Mouse (Mus musculus) urinary bladder, postnatal 25 days (tissue): ENCODE data around the gene St3gal2.
A peak's percentile ranks its signal among the peaks of the same experiment; 100 is the strongest.
"Not testable (repeated sequence)": the region's sequence is repeated elsewhere in the genome, so short reads cannot be mapped to it uniquely, and the experiment has no call there.

Experiments used
- DNase-seq: peaks from one replicate; pipeline ENCODE4 v3.0.0; 2022; ENCODE audit warnings: low spot score

Gene St3gal2

GRCm38 (mm10) chr8:110911576-110912570 lies 7.8 kb upstream of the St3gal2 start:
- DNase-seq, result no peak

- peak; percentile 61 for DNase-seq
Observed at GRCm38 (mm10) chr8:110917415-110917814, 2.3 kb upstream of the St3gal2 start.

- DNase-seq, result no peak
Observed at GRCm38 (mm10) chr8:110918027-110918426, 1.7 kb upstream of the St3gal2 start.

- no peak for DNase-seq
Observed at GRCm38 (mm10) chr8:110918460-110918859, 1.3 kb upstream of the St3gal2 start.

GRCm38 (mm10) chr8:110920032-110920772 lies 480 bp downstream of the St3gal2 start:
- no peak for DNase-seq

GRCm38 (mm10) chr8:110920773-110921277 lies 1.1 kb downstream of the St3gal2 start:
- DNase-seq, result no peak

GRCm38 (mm10) chr8:110921492-110922230 lies 1.9 kb downstream of the St3gal2 start:
- DNase-seq, result no peak

GRCm38 (mm10) chr8:110925691-110926140 lies 6.0 kb downstream of the St3gal2 start:
- no peak for DNase-seq

GRCm38 (mm10) chr8:110926690-110927089 lies 7.0 kb downstream of the St3gal2 start:
- DNase-seq, result no peak

GRCm38 (mm10) chr8:110928435-110928834 lies 8.7 kb downstream of the St3gal2 start:
- no peak for DNase-seq

- DNase-seq, result no peak
Observed at GRCm38 (mm10) chr8:110929066-110929465, 9.3 kb downstream of the St3gal2 start.

GRCm38 (mm10) chr8:110929672-110930071 lies 9.9 kb downstream of the St3gal2 start:
- DNase-seq, result not testable (repeated sequence)

GRCm38 (mm10) chr8:110931176-110931939 lies 11.6 kb downstream of the St3gal2 start:
- peak; percentile 18 for DNase-seq

GRCm38 (mm10) chr8:110932444-110932843 lies 12.7 kb downstream of the St3gal2 start:
- no peak for DNase-seq

GRCm38 (mm10) chr8:110933272-110933671 lies 13.6 kb downstream of the St3gal2 start:
- DNase-seq, result no peak

- no peak for DNase-seq
Observed at GRCm38 (mm10) chr8:110936217-110936616, 16.5 kb downstream of the St3gal2 start.

- no peak for DNase-seq
Observed at GRCm38 (mm10) chr8:110938882-110939589, 19.3 kb downstream of the St3gal2 start.

- DNase-seq, result no peak
Observed at GRCm38 (mm10) chr8:110940682-110941452, 21.1 kb downstream of the St3gal2 start.

- peak; percentile 62 for DNase-seq
Observed at GRCm38 (mm10) chr8:110941453-110941948, 21.8 kb downstream of the St3gal2 start.
